Mouse (Mus musculus): ENCODE data around the gene Dlg2.

Gene Dlg2

GRCm38 (mm10) chr7:91440326-91440725 is 963.9 kb downstream of the Dlg2 start:
- CTCF ChIA-PET: no interaction called here

- CTCF ChIA-PET: no interaction called here
Measured at GRCm38 (mm10) chr7:91442447-91443376, 966.2 kb downstream of the Dlg2 start.

DNA sequence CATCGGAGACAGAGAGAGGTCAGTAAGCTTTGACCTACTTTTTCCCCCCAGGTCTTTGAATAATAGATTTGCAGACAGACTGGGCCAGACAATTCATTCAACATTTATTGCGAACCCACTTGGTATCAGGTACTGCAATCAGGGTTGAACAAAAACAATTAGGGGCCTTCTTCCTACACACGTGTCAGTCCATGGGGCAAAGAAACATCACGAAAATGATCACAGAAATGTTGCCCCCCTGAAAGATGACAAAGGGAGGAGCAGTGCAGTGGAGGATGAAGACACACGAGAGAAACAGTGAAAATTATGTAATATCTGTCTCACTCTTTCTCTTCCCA is 966.9 kb downstream of the Dlg2 start:
- CTCF ChIA-PET: no interaction called here

DNA sequence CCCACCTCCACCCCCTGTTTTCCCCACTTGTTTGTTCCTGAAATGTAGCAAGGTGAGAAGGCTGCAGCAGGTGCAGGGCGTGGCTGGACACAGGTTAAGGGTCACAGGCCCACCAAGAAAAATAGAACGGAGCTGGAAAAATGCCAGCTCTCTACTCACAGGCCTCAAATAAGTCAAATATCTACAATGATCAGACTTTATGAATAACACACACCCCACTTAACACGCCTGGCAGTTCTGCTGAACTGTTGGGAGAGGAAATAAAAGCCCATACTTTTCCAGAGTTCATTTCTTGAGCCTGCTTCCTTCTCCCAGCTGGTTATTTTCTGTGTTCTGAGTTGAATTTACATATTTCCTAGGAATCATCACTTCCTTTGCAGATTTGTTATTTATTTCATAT is 967.4 kb downstream of the Dlg2 start:
- CTCF ChIA-PET: no interaction called here

DNA sequence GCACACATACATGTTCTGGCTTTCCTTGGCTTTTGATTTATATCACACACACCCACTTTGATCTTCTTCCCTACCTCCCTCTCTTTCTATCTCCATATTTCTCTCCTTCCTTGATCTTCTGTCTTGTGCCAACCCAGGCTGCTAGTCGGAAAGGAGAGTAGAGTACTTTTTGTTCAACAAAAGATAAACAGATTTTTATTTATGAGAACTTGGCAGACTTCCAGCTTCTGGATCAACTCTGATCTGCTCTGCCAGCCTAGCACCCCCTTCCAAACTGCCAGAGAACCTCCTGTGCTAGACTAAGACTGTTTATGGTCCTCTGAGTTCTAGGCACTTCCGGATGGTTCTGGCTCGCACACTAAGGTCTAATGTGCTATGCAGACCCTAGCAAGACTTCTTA is 968.3 kb downstream of the Dlg2 start:
- CTCF ChIA-PET: no interaction called here

- CTCF ChIA-PET: interaction anchor here (0.7 kb wide), 1 partner anchor 12 kb away, joined by 5 read pairs; no protein-coding TSS in a partner anchor
Measured at GRCm38 (mm10) chr7:91456796-91457195, 980.3 kb downstream of the Dlg2 start.

GRCm38 (mm10) chr7:91457207-91457606 is 980.7 kb downstream of the Dlg2 start:
- CTCF ChIA-PET: interaction anchor here (0.7 kb wide), 1 partner anchor 11 kb away, joined by 5 read pairs; no protein-coding TSS in a partner anchor

GRCm38 (mm10) chr7:91461352-91461751 is 984.9 kb downstream of the Dlg2 start:
- CTCF ChIA-PET: no interaction called here

GRCm38 (mm10) chr7:91463256-91463655 is 986.8 kb downstream of the Dlg2 start:
- CTCF ChIA-PET: no interaction called here

GRCm38 (mm10) chr7:91467061-91467460 is 990.6 kb downstream of the Dlg2 start:
- CTCF ChIA-PET: no interaction called here

- CTCF ChIA-PET: no interaction called here
Measured at GRCm38 (mm10) chr7:91479145-91479544, 1002.7 kb downstream of the Dlg2 start.

GRCm38 (mm10) chr7:91481574-91482197 is 1005.2 kb downstream of the Dlg2 start:
- CTCF ChIA-PET: no interaction called here

DNA sequence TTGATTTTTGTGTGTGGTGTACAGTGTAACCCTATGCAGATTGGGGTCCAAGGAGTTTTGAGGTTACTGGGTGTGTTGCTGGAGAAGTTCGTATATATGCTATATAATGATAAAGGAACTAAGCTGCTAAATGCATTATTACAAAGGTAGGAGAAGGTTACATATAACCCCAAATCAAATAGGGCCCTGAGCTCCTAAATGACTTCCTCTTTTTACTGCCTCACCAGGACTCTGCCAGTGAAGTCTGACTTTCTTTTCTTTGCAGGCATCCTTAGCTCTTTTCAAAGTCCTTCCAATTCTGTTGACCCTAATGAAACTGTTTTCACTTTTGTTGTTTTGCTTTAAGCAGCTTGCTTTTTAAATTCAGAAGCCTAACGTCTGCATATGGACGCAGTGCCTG is 1016.8 kb downstream of the Dlg2 start:
- CTCF ChIA-PET: no interaction called here

GRCm38 (mm10) chr7:91495526-91495925 is 1019.1 kb downstream of the Dlg2 start:
- CTCF ChIA-PET: no interaction called here

- CTCF ChIA-PET: no interaction called here
Measured at GRCm38 (mm10) chr7:91511119-91511518, 1034.6 kb downstream of the Dlg2 start.

DNA sequence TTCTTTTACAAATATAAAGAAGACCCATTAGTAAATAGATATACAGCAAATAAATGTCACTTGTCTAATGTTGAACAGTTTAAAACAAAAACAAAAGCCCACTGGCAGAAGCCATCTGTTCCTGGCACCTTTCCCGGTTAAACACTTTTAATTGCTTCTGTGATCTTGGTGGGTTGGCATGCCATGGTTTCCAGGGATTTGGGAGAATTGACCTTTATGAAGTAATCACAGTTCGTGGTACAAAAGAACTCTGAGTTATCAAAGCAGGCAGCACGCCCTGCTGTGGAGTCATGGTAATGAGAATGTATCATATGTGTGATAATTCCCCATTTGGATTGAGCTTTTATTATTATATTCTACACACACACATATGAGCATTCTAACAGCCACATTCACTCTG is 1038.0 kb downstream of the Dlg2 start:
- CTCF ChIA-PET: no interaction called here

- CTCF ChIA-PET: no interaction called here
Measured at GRCm38 (mm10) chr7:91516225-91516624, 1039.8 kb downstream of the Dlg2 start.

DNA sequence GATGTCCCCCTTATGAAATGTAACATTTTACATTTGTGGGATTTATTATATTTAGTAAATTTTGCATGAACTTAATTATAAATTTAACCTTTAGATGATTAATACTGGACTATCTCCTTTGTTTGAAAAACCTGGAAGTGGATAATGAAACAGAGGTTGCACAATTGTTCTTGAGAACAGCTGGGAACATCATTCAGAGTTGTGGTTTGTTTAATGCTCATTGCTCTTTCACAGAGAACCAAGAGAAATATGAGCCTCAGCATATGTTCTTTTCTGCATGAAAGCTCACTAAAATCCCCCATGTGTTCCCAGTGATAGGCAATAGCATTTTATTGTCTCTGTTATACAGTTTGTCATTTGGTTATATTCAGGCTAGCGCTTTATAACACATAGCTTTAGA is 1049.4 kb downstream of the Dlg2 start:
- CTCF ChIA-PET: no interaction called here

DNA sequence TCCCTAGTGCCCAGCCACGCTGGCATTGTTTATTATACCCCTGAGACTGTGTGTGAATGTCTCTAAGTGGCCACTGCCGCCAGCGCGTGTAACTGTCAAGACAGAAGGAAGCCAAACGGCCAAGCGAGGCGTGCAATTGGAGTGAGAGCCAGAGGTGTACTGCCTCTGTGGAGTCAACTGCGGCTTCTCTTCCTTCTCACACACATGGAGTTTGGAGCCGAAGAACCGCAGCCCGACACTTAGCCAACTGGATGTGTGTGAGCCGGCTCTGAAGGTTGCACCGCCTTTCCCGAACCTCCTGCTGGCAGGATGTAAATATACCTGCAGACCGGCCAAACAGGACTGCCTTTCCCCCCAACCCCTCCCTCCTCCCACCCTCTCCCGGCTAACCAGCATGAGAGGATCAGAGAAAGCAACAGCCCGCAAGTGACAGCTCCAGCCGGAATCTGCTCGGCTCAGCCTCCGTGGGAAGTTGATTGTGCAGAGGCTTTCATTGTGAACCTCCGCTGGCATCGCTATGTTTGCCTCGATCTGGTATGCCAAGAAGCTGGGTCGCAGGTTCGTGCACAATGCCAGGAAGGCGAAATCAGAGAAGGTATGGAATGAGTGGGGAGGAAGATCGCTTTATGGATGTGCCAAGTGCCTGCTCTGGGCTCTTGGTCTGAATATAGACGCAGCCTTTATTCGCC is 1066.3 kb downstream of the Dlg2 start:
- CTCF ChIA-PET: no interaction called here

DNA sequence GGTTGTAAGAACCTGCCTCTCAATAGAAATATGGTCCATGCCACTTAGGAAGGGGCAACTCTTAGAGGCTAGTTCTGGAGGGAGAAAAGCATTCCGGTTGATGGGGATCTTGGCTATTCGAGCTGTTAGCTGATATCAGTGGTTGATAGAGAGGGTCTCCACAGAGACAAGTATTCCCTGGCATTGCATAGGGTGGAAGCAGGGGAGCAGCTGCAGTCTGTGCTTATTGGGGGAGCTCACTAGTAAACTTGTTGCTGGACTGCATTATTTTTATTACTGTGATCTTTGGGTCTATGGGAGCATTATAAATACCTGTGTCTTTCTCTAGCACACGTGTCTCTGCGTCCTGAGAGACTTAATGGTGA is 1066.8 kb downstream of the Dlg2 start:
- CTCF ChIA-PET: no interaction called here

DNA sequence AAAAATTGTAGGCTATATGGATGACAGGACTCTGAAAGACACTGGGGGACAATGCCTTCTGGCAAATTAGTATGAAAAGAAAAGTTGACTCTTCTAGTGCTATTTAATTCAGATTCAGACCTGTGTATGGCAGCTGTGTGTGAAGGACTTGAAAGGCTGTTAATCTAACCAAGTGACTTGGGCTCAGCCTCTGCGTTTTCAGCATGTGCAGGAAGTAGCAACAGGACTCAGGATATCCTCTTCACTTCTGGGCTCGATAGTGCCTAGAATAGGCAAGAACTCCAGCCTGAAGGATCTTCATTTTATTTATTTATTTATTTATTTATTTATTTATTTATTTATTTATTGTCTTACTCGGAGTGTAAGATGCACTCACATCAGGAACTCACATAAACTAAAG is 1068.1 kb downstream of the Dlg2 start:
- CTCF ChIA-PET: no interaction called here

DNA sequence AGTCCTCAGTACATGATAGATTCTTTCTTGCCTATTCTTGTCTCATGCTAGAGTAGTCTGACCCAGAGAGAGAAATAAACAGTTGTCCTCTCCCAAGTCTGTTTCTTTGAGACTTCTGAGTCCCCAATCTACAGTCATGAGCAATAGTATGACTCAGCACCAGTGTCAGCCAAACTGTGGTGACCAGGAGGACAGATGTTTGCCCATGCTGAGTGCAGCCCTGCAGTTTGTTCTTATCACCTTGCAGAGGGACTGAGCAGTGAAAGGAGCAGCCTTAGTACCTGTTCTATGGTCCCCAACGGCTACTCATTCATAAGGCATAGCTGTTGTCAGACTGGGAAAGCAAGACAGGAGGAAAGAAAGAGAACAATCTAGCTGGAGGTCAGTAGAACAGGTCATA is 1072.3 kb downstream of the Dlg2 start:
- CTCF ChIA-PET: no interaction called here

- CTCF ChIA-PET: no interaction called here
Measured at GRCm38 (mm10) chr7:91557582-91557981, 1081.1 kb downstream of the Dlg2 start.

All from spleen, embryonic (tissue).